Mouse (Mus musculus): ENCODE measurements around the gene Rasgef1b.

Gene Rasgef1b

DNA sequence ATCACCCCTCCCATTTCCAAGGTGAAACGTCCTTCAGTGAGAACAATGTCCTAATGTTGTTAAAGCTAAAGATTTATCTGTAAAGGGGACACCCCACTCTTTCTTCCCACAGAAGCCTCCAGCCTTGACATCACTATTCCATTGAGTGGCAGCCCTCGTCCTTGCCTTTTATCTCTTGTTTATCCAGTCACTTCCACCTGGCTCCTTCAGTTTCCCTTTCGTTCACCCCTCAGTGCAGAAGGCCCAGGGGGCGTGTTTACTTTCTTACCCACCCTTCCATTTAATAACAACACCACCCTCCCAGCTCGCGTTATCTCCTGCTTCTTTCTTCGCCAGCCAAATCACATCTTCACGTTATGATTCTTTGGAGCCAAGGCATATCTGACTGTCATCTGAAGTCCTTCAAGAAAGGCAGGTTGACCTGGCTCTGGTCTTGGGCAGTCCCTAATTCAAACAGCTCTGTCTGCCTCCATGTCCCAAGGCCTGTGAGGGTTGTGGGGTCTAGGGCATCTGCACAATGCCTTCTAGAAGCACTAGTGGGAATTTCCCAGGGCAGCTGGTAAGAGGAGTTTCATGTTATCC is 355.2 kb downstream of the Rasgef1b start:
- no peak for DNase-seq (ENCODE audit: low read depth)

- no peak for DNase-seq (ENCODE audit: low read depth)
These were observed 358.2 kb downstream of the Rasgef1b start for GRCm38 (mm10) chr5:99370636-99371035.

GRCm38 (mm10) chr5:99369256-99369655 is 359.6 kb downstream of the Rasgef1b start:
- no peak for DNase-seq (ENCODE audit: low read depth)

GRCm38 (mm10) chr5:99368615-99369014 is 360.2 kb downstream of the Rasgef1b start:
- no peak for DNase-seq (ENCODE audit: low read depth)

DNA sequence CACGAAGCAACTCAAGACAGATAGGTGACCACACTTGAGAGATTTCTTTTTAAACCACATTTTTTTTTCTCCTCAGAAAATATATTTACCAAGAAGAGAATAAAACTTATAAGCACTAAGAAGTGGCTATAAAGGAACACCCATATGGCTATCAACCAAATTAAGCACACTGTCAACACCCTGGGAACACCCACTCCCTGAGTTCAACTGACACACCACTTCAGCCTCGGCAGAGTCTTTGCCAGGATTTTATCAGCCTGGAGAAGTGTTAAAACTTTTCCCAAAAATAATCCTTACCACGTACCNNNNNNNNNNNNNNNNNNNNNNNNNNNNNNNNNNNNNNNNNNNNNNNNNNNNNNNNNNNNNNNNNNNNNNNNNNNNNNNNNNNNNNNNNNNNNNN is 368.3 kb downstream of the Rasgef1b start:
- DNase-seq (ENCODE audit: low read depth) = no peak

- no peak for DNase-seq (ENCODE audit: low read depth)
These were observed 369.6 kb downstream of the Rasgef1b start for GRCm38 (mm10) chr5:99359251-99359650.

GRCm38 (mm10) chr5:99354640-99355132 is 374.2 kb downstream of the Rasgef1b start:
- no peak for DNase-seq (ENCODE audit: low read depth)

DNA sequence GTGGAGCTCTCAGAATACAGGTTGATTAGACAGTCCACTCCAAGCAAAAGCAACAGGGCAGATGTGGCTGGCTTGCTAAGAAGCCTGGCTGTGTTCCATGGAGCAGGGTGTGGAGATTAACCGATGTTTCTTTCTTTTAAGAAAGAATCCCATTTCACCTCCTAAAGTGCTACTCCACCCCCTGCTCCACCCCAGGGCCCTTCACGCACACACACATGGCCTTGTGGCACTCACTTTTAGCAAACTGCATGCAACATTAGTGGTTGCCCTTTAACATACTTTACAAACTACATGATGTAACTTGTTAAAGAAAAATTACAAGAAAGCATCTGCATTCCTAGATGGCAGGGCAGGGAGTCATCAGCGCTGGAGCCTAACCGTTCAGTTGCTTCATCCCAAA is 378.8 kb downstream of the Rasgef1b start:
- no peak for DNase-seq (ENCODE audit: low read depth)

- no peak for DNase-seq (ENCODE audit: low read depth)
These were observed 380.5 kb downstream of the Rasgef1b start for GRCm38 (mm10) chr5:99348257-99348849.

DNA sequence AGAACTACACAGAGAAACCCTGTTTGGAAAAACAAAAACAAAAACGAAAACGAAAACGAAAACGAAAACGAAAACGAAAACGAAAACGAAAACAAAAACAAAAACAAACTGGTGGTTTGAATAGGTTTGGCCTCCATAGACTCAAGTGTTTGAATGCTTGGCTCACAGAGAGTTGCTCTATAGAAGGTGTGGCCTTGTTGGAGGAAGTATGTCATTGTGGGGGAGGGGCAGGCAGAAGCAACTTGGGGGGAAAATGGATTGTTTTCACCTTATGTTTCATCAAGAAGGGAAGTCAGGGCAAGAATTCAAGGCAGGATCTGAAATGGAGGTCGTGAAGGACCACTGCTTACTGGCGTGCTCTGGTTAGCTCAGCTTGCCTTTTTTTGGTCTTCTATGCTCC is 386.3 kb downstream of the Rasgef1b start:
- no peak for DNase-seq (ENCODE audit: low read depth)

DNA sequence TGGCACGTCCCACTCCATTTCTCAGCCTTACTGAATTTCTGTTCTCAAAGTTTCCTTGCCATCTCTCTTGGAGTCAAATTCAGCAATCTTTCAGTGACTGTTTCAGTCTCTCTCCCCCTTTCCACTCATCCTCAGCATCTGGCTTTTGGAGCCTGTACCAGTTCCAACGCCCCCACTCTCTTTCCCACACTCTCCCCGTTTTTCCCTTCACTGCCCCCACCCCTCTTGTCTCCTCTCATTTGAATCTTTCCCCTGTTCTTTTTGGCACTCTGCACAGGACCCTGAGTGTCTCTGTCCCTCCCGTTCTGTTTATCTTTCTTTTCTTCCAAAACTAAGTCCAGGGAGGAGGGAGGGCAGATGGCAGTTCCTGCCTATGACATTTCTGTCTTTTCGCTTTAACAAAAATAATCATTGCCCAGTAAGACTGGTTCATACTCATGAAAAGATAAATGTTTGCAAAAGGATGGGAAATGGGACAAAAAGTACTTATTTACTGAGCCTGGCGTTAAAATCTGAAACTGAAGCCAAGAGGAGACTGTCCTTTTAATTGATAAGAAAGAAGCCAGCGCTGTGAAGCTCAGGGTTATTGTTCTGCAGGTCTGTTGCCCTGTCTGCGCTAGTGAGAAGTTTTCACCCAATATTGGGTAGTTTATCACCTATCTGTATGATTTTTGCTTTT is 388.4 kb downstream of the Rasgef1b start:
- no peak for DNase-seq (ENCODE audit: low read depth)

DNA sequence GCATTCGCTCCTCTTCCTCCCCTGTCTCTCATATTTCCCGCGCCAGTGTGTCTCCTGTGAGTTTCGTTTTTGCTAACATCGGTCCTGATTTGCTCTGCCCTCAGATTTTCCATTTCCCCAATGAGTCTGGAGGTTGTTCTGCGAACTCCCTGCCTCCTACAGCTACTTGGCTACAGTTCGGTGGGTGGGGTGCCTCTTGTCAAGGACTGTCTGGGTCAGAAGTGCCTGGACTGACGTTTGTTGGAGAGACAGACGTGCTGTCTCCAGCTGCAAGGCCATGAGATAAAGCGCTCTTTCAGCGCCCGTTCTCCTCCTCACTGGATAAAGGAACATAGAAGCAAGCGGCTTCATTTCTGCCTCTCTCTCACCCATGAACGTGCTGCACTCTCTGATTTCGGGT is 389.1 kb downstream of the Rasgef1b start:
- no peak for DNase-seq (ENCODE audit: low read depth)

GRCm38 (mm10) chr5:99338826-99339225 is 390.0 kb downstream of the Rasgef1b start:
- DNase-seq (ENCODE audit: low read depth) = no peak

- peak; percentile 39 for DNase-seq (ENCODE audit: low read depth)
These were observed 392.4 kb downstream of the Rasgef1b start for GRCm38 (mm10) chr5:99336427-99336826.

- peak; percentile 4 for DNase-seq (ENCODE audit: low read depth)
These were observed 394.8 kb downstream of the Rasgef1b start for GRCm38 (mm10) chr5:99334017-99334416.

DNA sequence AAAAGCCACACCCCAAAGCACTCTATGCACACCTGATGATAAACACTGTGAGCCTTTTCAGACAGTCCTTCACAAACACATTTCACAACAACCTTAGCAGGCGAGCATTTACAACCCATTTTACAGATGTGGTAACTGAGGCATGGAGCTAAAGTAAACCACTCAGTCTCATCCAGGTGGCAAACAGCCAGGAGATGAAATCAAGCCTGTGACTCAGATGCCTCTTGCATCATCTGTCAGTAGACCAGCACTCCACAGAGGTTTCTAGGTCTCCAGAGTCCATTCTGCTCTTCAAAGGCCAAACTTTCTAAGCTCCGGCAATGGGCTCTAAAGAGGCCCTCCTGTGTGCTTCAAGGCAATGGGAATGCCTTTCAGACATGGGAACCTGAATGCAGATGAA is 396.8 kb downstream of the Rasgef1b start:
- no peak for DNase-seq (ENCODE audit: low read depth)

DNA sequence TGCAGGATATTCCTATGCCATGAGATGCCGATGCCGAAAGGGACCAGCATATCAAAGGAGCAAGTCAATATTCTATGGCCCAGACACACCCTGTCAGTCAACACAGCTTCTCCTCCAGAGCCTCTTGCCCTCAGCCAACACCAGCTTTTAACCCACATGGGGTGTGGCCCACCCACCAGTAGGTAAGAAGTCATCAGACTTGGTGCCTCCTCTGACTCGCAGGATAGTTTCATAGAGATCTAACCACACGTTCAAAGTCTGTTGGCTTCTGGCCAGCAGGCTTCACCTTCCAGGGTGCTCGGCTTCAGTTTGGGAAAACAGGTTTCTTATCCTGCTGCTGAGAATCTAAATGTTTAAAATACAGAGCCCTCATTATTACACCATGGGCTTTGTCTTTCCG is 399.8 kb downstream of the Rasgef1b start:
- DNase-seq (ENCODE audit: low read depth) = no peak

DNA sequence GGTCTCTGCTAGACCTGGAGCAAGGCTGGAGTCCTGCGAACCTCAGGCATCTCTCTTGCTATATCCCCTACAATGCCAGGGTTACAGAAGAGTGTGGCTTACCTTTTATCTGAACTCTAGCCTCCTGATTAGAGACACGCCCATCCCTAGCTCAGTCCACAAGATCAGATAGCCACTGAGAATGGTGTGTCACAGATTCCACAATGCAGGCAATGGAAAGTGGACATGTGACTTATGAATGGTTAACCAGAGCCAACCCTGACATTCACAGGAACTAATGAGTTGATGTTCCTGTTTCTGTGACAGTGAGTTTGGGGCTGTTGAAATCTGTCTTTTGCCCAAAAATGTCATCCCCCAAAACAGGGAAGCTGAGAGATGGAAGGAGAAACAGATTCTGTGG is 401.8 kb downstream of the Rasgef1b start:
- no peak for DNase-seq (ENCODE audit: low read depth)

DNA sequence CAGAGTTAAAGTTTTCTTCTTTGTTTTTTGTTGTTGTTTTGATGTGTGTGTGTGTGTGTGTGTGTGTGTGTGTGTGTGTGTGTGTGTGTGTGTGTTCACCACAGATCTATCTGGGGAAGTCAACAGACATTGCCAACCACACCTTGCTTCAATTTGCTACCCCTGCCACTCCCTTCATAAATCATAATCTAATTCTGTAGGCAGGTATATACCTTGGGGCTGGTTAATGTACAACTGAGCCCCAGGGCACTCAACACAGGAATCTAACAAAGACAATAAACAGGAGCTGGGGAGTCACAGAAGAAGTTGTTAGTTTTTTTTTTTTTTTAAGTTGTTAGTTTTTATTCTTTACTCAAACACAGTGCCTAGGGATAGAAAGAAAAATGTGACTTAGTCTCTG is 403.6 kb downstream of the Rasgef1b start:
- DNase-seq (ENCODE audit: low read depth) = no peak

GRCm38 (mm10) chr5:99320783-99321182 is 408.1 kb downstream of the Rasgef1b start:
- no peak for DNase-seq (ENCODE audit: low read depth)

GRCm38 (mm10) chr5:99297939-99298338 is 430.9 kb downstream of the Rasgef1b start:
- DNase-seq (ENCODE audit: low read depth) = no peak

- no peak for DNase-seq (ENCODE audit: low read depth)
These were observed 432.5 kb downstream of the Rasgef1b start for GRCm38 (mm10) chr5:99296348-99296747.

DNA sequence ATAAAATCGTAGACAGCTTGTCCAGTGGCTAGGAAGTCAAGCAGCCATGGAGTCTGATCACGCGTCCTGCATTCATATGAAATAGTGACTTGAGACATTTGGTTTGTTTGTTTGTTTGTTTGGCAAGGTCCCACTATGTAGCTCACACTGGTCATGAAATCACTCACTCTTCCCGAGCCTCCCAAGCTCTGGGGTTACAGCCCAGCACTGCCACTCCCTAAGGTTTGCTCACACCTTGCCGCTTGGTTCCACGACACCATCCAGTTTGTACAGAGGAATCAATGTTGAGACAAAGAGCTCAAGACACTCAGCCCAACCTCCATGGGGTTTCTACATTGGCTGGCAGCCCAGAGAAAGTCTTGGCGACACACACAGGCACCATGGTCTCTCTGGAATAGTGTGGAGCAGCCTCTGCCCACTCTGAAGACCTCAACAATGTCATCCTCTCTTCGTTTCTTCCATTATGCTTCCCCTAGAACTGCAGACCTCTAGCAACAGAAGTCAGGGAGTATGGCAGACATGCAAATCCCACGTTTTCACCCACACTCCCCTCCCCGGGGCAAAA is 436.5 kb downstream of the Rasgef1b start:
- DNase-seq (ENCODE audit: low read depth) = no peak
